Mouse (Mus musculus) kidney, postnatal 4 days (tissue): ENCODE measurements around the gene Tsnaxip1.
"Not testable (repeated sequence)": the region's sequence is repeated elsewhere in the genome, so short reads cannot be mapped to it uniquely, and the experiment has no call there.

Experiments
- DNase-seq, 2 experiments: peaks; one replicate each; pipeline ENCODE4 v3.0.0; 2021; ENCODE audit warnings: mixed read lengths in 2 of 2

Gene Tsnaxip1

DNA sequence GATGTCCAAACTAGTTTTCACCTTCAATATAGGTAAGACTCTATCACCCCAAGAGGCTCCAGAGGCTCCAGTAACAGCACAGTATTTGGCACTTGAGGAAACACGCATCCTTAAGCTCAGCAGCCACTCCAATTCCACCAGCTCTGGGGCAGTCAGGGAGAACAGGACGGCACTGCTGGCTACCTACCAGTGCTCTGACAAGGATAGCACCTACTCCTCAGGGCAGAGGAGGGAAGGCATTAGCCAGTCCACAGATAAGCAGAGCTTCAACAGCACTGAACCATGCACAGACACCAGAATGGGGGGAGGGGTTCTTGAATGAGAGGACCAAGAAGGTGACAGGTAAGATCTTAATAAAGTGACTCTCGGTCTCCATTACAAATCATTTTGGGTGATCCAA is 7.9 kb upstream of the Tsnaxip1 start:
- DNase-seq = no peak

- DNase-seq = no peak
Observed at GRCm38 (mm10) chr8:105820925-105821324, 6.6 kb upstream of the Tsnaxip1 start.

DNA sequence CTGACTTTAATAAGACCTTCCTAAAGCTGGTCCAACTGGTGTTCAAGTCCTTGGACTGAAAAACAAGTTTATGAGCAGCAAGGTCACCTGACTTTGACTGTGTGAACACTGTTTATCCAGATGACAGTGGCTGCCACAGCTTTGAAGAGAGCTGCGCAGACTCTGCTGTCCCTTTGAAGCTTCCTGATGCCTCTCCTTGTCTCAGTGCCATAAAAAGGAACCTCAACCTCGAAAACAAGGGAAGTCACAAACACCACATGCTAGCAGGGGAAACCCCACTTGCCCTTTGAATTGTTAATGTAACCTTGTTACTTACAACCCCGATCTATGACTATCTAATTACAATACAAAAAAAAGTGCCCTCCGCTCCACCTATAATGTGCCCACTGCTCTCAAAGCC is 2.0 kb upstream of the Tsnaxip1 start:
- DNase-seq = no peak

- peak in 1 of 2 experiments; percentile 21 for DNase-seq
Observed at GRCm38 (mm10) chr8:105826379-105826778, 1.2 kb upstream of the Tsnaxip1 start.

DNA sequence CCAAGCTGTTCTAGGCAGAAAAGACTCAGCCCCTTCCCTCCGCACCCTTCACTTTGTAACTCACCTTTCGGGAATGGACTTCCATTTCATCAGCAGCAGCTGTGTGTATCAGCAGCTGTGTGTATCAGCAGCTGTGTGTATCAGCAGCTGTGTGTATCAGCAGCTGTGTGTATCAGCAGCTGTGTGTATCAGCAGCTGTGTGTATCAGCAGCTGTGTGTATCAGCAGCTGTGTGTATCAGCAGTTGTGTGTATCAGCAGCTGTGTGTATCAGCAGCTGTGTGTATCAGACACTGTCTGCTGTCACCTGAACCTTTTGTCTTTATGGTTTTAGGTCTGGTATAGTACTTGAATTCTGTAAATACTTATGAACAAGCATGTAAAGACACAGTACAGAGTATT is 6.2 kb downstream of the Tsnaxip1 start:
- DNase-seq = not testable (repeated sequence)

- DNase-seq = peak; percentile 80 to 83
Observed at GRCm38 (mm10) chr8:105835318-105835717, 7.8 kb downstream of the Tsnaxip1 start.

DNA sequence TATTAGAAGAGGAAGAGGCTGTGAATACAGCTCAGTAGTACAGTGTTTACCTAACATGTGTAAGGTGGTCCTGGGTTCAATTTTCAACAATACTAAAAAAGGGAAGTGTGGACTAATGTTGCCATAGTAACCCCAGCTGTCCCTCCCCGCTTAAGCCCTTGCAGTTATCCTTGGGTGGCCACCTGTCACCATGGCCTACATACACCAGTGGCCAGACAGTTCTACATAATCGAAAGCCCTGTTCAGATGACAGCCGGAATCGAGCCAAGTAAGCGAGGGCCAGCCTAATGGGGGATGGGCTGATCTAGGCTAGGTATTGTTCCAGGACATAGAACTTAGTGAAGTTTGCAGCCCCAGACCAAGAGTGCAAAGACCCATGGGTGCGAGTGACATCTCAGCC is 9.5 kb downstream of the Tsnaxip1 start:
- DNase-seq = no peak

- DNase-seq = no peak
Observed at GRCm38 (mm10) chr8:105839209-105839608, 11.7 kb downstream of the Tsnaxip1 start.

DNA sequence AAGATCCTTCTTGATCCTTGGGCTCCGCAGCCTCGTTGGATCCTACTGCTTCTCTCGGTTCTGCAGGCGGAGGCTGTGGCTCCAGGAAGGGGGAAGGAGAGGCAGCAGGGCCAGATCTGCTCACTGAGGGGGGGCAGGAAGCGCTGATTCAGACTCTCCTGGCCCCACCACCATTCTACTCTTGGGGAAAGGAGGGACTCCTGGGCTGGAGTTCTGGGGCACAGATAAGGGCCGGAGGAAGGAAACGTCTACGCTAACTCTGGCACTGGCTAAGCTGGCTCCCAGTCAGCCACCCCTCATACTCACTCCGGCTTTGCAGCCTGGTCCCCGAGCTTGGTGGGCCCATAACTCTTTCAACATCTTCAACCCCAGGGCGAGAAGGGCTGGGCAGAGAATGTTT is 19.1 kb downstream of the Tsnaxip1 start:
- no peak for DNase-seq

- DNase-seq = no peak
Observed at GRCm38 (mm10) chr8:105850014-105850413, 22.5 kb downstream of the Tsnaxip1 start.

DNA sequence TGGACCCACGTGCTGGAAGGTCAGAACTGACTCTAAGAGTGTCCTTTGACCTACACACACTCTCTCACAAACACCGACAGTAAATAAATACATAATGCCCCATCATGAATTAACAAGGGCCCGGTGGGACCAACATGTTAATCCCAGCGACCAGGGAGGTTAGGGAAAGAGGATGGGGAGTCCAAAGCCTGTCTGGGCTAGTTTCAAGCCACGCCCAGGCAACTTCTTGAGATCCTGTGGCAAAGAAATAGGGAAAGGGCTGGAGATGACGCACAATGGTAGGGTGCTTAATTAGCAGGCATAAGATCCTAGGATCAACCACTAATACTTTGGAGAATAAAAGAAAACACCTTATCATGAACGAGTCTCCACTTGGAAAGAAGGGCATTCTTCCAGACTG is 23.1 kb downstream of the Tsnaxip1 start:
- DNase-seq = no peak

- peak; percentile 94 to 95 for DNase-seq
Observed at GRCm38 (mm10) chr8:105851651-105852143, 24.2 kb downstream of the Tsnaxip1 start.

- DNase-seq = no peak
Observed at GRCm38 (mm10) chr8:105852146-105852729, 24.7 kb downstream of the Tsnaxip1 start.

DNA sequence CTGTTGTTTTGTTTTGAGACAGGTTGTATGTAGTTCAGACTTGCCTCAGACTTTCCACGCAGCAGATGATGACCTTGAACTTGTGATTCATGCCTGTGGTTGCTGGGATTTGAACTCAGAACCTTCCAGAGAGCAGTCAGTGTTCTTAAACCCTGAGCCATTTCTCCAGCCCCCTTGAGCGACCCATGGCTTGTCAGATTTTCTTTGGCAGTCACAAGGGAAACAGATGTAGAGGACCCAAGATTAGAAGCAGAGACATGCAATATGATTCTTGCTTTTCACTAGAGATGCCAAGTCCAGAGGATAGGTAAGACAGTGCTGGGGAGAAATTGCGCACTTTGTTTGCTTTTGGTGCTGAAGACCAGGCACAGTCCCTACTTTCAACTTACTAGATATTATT is 25.6 kb downstream of the Tsnaxip1 start, which contains the start of gene Cenpt:
Cenpt (minus strand) TSS at position 101 of the 400 bp plus-strand sequence.
- no peak for DNase-seq

- peak; percentile 20 to 41 for DNase-seq
Observed at GRCm38 (mm10) chr8:105854303-105854702, 26.8 kb downstream of the Tsnaxip1 start.

GRCm38 (mm10) chr8:105854715-105855216 is 27.2 kb downstream of the Tsnaxip1 start, which contains the start of gene Thap11:
Thap11 (plus strand) TSS chr8:105855132.
- peak; percentile 95 to 97 for DNase-seq

GRCm38 (mm10) chr8:105855248-105856167 is 28.0 kb downstream of the Tsnaxip1 start:
- DNase-seq = peak; percentile 67 to 79

DNA sequence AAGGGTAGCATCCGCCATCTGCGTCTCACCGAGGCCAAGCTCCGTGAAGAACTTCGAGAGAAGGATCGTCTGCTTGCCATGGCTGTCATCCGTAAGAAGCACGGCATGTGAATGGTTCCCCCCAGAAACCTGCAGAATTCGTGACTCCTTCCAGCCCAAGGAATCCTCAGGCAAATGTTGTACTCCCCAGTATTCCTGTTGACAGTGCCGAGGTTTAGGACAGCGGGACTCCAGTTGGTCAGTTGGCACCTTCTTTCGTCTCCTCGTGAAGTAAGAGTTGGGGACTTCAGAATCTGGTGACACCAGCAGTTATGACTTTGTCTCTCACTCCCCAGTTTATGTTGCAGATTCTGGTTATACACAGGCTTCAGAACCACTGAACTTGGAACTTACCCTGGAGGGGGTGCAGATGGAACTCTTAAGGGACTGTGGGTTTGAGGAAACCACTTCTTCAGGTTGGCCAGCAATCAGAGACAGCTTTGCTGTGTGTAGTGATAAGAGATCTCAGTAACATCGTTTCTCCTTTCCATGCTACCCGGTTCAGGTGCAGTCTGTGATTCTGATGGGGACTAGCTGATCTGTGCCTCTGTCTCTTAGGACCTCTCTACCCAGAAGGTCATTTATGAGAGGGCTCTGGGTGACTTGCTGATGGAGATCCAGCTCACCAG is 28.8 kb downstream of the Tsnaxip1 start:
- no peak for DNase-seq

- DNase-seq = no peak
Observed at GRCm38 (mm10) chr8:105858495-105858894, 31.0 kb downstream of the Tsnaxip1 start.

- no peak for DNase-seq
Observed at GRCm38 (mm10) chr8:105859314-105859713, 31.8 kb downstream of the Tsnaxip1 start.

DNA sequence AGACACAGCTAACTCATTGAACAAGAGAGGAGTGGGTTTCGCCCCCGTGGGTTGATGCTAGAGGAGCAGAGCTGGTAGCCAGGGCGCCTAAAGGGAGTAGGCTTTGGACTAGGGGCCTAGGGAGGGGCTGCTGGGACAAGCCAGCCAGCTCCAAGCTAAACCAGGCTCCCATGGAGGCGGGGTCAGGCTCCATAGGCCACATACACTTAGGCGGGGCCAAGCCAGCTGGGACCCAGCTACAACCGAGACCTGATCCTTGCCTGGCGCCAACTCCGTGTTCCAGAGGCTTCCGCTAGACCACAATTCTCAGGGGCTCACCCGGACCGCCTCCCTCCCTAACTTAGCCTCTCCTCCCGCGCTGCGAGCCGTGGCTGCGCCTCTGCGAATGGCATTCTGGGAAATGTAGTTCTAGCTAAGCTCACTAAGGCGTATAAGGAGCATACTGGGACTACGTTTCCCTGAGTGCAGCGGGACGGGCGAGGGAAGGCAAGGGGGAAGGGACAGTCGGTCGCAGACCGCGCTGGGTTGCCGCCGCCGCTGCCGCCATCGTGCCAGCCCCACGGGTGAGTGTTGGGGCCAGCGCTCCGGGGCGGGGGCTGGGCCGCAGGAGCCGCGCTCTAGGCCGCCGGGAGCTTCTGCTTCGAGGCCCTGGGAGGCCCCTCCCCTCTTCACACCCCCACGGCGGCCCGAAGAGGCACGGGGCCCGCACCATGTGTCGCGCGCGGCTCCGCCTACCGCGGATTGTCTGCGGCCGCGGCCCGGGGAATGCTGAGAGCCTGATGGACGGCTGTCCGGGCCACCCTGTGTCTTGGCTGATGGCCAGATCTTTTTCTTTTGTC is 32.8 kb downstream of the Tsnaxip1 start, which contains the start of gene Nutf2:
Nutf2 (plus strand) TSS at position 438 of the 839 bp plus-strand sequence.
- peak; percentile 95 to 98 for DNase-seq

- peak; percentile 27 to 55 for DNase-seq
Observed at GRCm38 (mm10) chr8:105861951-105862350, 34.4 kb downstream of the Tsnaxip1 start.
